Mouse (Mus musculus): Measurements from ENCODE around the gene Ick.

GRCm38 (mm10) chr9:78100956-78101355 lies 8.0 kb upstream of the Ick start:
- TF ChIP-seq CTCF (IDR thresholded peaks at IDR 0.05; ENCODE audit: insufficient read depth, low read length) (no peak), POLR2A (IDR thresholded peaks at IDR 0.05; ENCODE audit: borderline replicate concordance, extremely low read depth, low read depth, low read length) (no peak)

Data from lung, adult 2 months (tissue).